Mouse (Mus musculus) G1E (cell line): ENCODE measurements around the gene Ccar1. TPM values are rescaled to one million over a fixed set of nuclear protein-coding genes. Genes with fewer than 3 reads are reported as not detected.
"Not testable (repeated sequence)": the region's sequence is repeated elsewhere in the genome, so short reads cannot be mapped to it uniquely, and the experiment has no call there.

Experiments used
- ATAC-seq: 2 replicates; pipeline ENCODE4 v1.8.0; 2016; ENCODE audit warnings: mild to moderate bottlenecking; ENCODE audit not compliant: insufficient number of reproducible peaks, poor library complexity, low FRiP score, severe bottlenecking; ENCODE audit errors: extremely low read depth
- DNase-seq: peaks from one replicate; pipeline ENCODE4 v3.0.0; 2012; ENCODE audit warnings: low spot score
- H3K27me3 ChIP-seq: 2 replicates; pipeline ENCODE4 v1.6.1; 2012; ENCODE audit warnings: mild to moderate bottlenecking, low read length, inconsistent platforms; ENCODE audit not compliant: insufficient read depth
- H3K36me3 ChIP-seq: replicated peaks from 2 replicates; pipeline ENCODE3; 2012; ENCODE audit warnings: mild to moderate bottlenecking, inconsistent platforms
- H3K4me1 ChIP-seq: 2 replicates; pipeline ENCODE4 v1.6.1; 2012; ENCODE audit warnings: low read depth, low read length, inconsistent platforms, mixed read lengths; ENCODE audit not compliant: insufficient read depth
- H3K4me3 ChIP-seq: 2 replicates; pipeline ENCODE4 v1.5.1; 2012; ENCODE audit warnings: low read depth, mild to moderate bottlenecking, inconsistent platforms, low read length, moderate library complexity, mixed read lengths
- H3K9me3 ChIP-seq: replicated peaks from 2 replicates; pipeline ENCODE4 v1.6.1; 2012; ENCODE audit warnings: inconsistent platforms
- CTCF ChIP-seq: IDR thresholded peaks from 2 replicates; pipeline ENCODE4 v1.5.1; 2012; ENCODE audit warnings: low read depth, low read length, inconsistent platforms, mixed read lengths
- GATA1 ChIP-seq: IDR thresholded peaks from 2 replicates; pipeline ENCODE4 v1.6.1; 2012; ENCODE audit warnings: borderline replicate concordance, low read length, inconsistent platforms, mixed read lengths
- GATA2 ChIP-seq: IDR thresholded peaks from 2 replicates; pipeline ENCODE4 v1.6.1; 2012; ENCODE audit warnings: low read depth, low read length, inconsistent platforms, borderline replicate concordance
- POLR2AphosphoS5 ChIP-seq: IDR thresholded peaks from 2 replicates; pipeline ENCODE4 v1.6.1; 2012; ENCODE audit warnings: low read depth, low read length, inconsistent platforms; ENCODE audit not compliant: insufficient replicate concordance
- TAL1 ChIP-seq: conservative IDR thresholded peaks from 2 replicates; pipeline ENCODE4 v1.6.1; 2012; ENCODE audit warnings: low read depth, low read length, inconsistent platforms, mixed read lengths
- polyA plus RNA-seq: library from polyadenylated mRNA; stranded (reverse); fragments of >175 nt; gene quantifications from 2 replicates; pipeline ENCODE4 v1.2.3, GENCODE M21; 2012
- total RNA-seq, 2 experiments: library from RNA; stranded (forward) in 1 of 2; stranded (reverse) in 1 of 2; fragments of 200-1000 nt in 1 of 2; fragments of >200 nt in 1 of 2; fragmentation: Nextera tagmentation in 1 of 2; gene quantifications; 2 replicates each; pipeline ENCODE4 v1.2.3; 2014 to 2017

Ccar1 gene
- total and polyA plus RNA-seq, 3 experiments = 8.7 to 186 (median 75.1) TPM

DNA sequence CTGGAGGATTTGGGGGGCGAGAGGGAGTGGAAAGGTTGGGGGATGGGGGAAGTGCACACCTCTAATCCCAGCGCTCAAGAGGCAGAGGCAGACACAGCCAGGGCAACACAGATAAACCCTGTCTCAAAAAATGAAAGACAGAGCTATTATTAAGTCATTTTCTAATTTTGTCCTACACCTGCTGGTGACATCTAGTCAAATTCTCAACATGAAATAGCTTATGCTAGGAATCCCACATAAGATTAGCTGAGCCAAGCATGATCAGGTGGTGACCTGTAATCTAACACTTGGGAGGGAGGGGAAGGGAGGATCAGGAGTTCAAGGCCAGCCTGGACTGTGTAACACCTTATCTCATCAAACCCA, 986 bp upstream of the Ccar1 start:
- DNase-seq = no peak
- ATAC-seq = no peak

DNA sequence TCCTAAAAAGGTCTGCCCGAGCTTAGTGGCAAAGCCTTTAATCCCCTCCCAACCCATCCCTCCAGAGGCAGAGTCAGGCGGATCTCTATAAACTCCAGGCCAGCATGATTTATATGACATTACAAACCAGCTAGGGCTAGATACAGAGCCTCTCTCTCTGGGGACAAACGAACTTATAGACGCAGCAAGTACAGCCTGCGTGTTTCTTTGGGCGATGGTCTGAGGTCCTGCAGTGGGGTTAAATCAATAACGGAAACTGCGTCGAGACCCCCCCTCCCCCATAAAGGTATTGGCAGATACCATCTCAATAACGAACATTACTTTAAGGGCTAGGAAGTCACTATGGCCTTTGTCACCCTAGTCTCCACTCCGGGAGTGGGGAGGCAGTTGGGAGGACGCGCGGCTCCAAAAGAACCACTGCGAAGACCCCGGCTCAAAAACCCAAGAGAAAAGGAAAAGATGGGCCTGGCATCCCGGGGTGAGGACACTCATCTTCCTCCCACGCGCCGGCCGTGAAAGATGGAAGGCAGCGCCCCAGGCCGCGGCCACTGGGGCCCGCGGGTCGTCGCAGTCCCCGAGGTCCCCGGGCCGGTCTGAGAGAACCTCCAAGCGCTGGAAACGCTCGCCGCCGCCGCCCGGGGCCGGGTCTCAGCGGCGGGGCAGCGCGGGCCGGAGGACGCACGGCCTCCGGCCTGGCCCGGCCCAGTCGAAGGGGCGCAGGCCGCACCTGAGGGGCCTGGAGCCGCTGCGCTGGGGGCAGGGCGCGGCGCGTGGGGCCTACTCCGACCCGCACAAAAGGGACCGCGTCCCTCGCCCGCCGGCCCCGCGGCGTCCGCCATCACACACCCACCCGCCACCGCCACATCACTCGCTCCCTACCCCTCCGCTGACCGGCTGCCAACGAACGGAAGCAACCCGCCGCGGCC, 572 bp downstream of the Ccar1 start:
- H3K36me3 ChIP-seq = peaks cover 30% of the 10 kb centered on the region
- no peaks in the 10 kb centered on the region for H3K9me3 ChIP-seq
- H3K27me3 ChIP-seq = no peaks in the 10 kb centered on the region
- DNase-seq (peak; percentile 6), ATAC-seq (no peak)
- TF ChIP-seq GATA1 (no peak), TAL1 (no peak), POLR2AphosphoS5 (no peak), GATA2 (no peak), CTCF (no peak)
- peak overlapping the region; percentile 79 for H3K4me3 ChIP-seq
- H3K4me1 ChIP-seq = peaks cover 7% of the 10 kb centered on the region; the same call in 1 of the 2 replicates

More for the DNA sequence above, 986 bp upstream of the Ccar1 start:
- H3K27me3 ChIP-seq = no peaks in the 10 kb centered on the region
- no peaks in the 10 kb centered on the region for H3K9me3 ChIP-seq
- peaks cover 15% of the 10 kb centered on the region for H3K36me3 ChIP-seq
- H3K4me1 ChIP-seq = peaks cover 6% of the 10 kb centered on the region; the same call in 1 of the 2 replicates
- TF ChIP-seq CTCF (no peak), POLR2AphosphoS5 (no peak)
- H3K4me3 ChIP-seq = peak overlapping the region; percentile 79

DNA sequence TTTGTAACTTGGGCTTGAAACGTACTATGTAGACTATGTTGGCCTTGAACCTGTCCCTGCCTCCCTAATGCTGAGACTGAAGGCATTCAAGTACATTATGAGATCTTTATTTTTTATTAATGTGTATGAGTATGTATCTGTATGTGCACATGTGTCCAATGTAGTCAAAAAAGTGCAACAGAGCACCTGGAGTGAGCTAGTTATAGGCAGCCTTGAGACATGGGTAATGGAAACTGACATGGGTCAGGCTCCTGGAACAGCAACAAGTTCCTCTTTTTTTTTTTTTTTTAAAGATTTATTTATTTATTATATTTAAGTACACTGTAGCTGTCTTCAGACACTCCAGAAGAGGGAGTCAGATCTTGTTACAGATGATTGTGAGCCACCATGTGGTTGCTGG, 10.3 kb downstream of the Ccar1 start:
- H3K4me1 ChIP-seq, H3K9me3 ChIP-seq, DNase-seq, H3K4me3 ChIP-seq, ATAC-seq, H3K27me3 ChIP-seq: not testable (repeated sequence)
- peaks cover 72% of the 10 kb centered on the region for H3K36me3 ChIP-seq

DNA sequence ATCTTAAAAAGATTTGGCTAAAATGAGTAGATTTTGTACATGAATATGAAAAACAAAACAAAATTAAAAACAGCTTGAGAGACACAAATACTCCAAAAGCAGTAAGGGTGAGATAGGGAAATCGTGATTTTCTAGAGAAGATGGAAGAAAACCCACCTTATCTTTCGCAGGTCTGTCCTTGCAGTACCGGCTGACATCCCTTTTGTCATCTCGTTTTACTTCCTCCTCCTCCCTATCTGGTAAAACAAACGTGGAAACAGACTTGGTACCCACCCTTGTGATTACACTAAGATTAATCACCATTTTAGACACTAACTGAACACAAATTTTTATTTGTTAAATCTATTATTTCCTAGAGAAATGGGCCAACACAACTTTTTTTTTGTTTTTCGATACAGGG, 41.3 kb downstream of the Ccar1 start:
- no peaks in the 10 kb centered on the region for H3K4me1 ChIP-seq
- H3K27me3 ChIP-seq = no peaks in the 10 kb centered on the region
- no peak overlapping the region for H3K4me3 ChIP-seq
- TF ChIP-seq CTCF = no peak
- no peak for TF ChIP-seq POLR2AphosphoS5
- TF ChIP-seq TAL1 = no peak
- H3K36me3 ChIP-seq = peaks cover 67% of the 10 kb centered on the region
- ATAC-seq (no peak), DNase-seq (no peak)
- no peaks in the 10 kb centered on the region for H3K9me3 ChIP-seq

DNA sequence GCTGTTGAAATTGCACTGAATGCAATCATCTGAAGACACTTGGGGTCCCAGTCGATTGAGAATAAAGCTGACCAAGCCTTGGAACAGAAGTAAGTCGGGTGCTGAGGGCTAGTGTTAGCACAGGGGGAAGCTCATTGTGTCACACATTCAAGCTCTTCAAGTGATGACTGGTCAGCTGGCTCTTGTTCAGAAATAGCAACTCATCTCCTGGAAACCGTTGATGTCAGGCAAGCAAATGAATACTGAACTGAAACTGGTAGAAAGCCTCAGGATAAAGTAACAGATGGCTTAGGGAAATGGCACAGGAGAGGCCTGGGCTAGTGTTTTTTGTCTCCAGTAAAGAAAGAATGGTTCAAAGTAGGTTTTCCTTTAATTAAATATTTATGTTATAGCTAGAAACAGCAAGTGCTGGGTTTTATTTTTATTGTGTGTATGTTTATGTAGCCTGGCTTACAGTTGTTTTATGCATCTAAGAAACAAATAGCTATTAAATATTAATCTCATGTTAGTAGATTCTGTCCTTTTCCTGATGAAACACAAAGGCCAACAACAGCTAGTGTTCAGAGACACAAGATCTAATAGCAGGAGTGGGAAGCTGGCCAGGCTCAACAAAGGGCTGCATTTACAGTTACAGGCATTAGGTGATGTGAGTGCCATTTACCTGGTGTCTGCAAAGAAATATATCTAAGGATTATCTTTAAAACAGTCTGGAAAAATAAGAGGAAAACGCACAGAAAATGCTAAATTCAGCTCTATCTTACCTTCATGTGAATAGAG, 51.9 kb downstream of the Ccar1 start:
- DNase-seq (no peak), ATAC-seq (no peak)
- peaks cover 2% of the 10 kb centered on the region; the same call in 1 of the 2 replicates for H3K27me3 ChIP-seq
- H3K9me3 ChIP-seq = no peaks in the 10 kb centered on the region
- H3K4me1 ChIP-seq = no peaks in the 10 kb centered on the region
- H3K4me3 ChIP-seq = no peak overlapping the region
- peaks cover 32% of the 10 kb centered on the region for H3K36me3 ChIP-seq
- TF ChIP-seq TAL1 = no peak
- no peak for TF ChIP-seq POLR2AphosphoS5
- TF ChIP-seq CTCF = no peak
- no peak for TF ChIP-seq GATA2
- TF ChIP-seq GATA1 = no peak

DNA sequence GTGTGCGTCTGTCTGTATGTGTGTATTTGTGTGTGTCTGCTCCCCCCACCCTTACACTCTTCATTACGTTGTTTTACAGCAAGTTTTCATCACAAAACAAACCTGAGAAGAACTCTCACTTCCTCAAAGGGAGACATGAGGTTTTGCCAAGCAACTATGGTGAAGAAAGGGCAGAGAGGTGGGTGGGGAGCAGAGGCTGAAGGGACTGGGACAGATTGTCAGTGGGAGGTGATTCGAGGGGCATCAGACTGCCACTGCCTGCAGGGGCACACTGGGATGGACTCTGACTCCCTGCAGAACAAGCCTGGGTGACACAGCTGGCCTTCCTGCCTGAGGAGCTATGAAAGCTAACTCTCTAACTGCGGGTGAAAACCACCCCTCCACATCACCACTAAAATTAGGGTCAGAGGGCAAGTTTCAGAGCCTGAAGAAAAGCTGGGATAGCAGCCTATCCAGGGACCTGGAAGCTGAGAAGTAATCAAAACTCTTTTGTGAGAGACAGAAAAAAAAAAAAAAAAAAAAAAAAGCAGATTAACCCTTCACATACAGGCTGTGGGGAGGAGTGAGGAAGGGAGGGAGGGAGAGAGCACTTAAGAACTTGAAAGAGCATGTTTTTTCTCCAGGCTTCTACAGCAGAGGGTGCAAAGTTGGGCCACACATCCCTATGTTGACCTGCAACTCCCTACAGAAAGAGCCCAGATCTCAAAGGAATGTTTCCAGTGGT, 55.0 kb downstream of the Ccar1 start:
- DNase-seq (no peak), ATAC-seq (no peak)
- peaks cover 2% of the 10 kb centered on the region; the same call in 1 of the 2 replicates for H3K27me3 ChIP-seq
- no peak overlapping the region for H3K4me3 ChIP-seq
- no peaks in the 10 kb centered on the region for H3K4me1 ChIP-seq
- H3K36me3 ChIP-seq = peaks cover 15% of the 10 kb centered on the region
- H3K9me3 ChIP-seq = no peaks in the 10 kb centered on the region
- no peak for TF ChIP-seq POLR2AphosphoS5
- TF ChIP-seq GATA1 = no peak
- no peak for TF ChIP-seq CTCF
- no peak for TF ChIP-seq TAL1
- no peak for TF ChIP-seq GATA2
